Mouse (Mus musculus) midbrain, postnatal 0 days (tissue): ENCODE data around the gene Ndufs3. TPM values are rescaled to one million over a fixed set of nuclear protein-coding genes. Genes with fewer than 3 reads are reported as not detected.
A peak's percentile ranks its signal among the peaks of the same experiment; 100 is the strongest.

Experiments used
- ATAC-seq: fragments of 200-750 bp; cut with Nextera tagmentation; 2 replicates; pipeline ENCODE4 v1.8.0; 2017; ENCODE audit warnings: moderate number of reproducible peaks, mild to moderate bottlenecking, moderate TSS enrichment, moderate library complexity; ENCODE audit not compliant: low FRiP score
- DNase-seq: peaks from one replicate; pipeline ENCODE4 v3.0.0-alpha.2; 2015; ENCODE audit warnings: low spot score
- H3K27ac ChIP-seq: fragments of 300-500 bp; sonication (generic); 2 replicates; pipeline ENCODE4 v1.5.1; 2014; ENCODE audit warnings: low read depth, mild to moderate bottlenecking, low read length, mixed read lengths
- H3K27me3 ChIP-seq: fragments of 300-500 bp; sonication (generic); 2 replicates; pipeline ENCODE4 v1.6.1; 2014; ENCODE audit warnings: low read length, control low read depth, mixed read lengths; ENCODE audit not compliant: insufficient read depth
- H3K36me3 ChIP-seq: fragments of 300-500 bp; sonication (generic); 2 replicates; pipeline ENCODE4 v1.6.1; 2014; ENCODE audit warnings: low read length, control low read depth, mixed read lengths; ENCODE audit not compliant: insufficient read depth
- H3K4me1 ChIP-seq: fragments of 300-500 bp; sonication (generic); 2 replicates; pipeline ENCODE4 v1.6.1; 2014; ENCODE audit warnings: mild to moderate bottlenecking, control low read depth, antibody characterized with exemption, low read length, mixed read lengths; ENCODE audit not compliant: insufficient read depth
- H3K4me2 ChIP-seq: fragments of 300-500 bp; sonication (generic); 2 replicates; pipeline ENCODE4 v1.6.1; 2014; ENCODE audit warnings: low read depth, mild to moderate bottlenecking, low read length, mixed read lengths; ENCODE audit not compliant: poor library complexity, severe bottlenecking
- H3K4me3 ChIP-seq: fragments of 300-500 bp; sonication (generic); 2 replicates; pipeline ENCODE4 v1.5.1; 2014; ENCODE audit warnings: low read depth, mild to moderate bottlenecking, low read length, moderate library complexity
- H3K9ac ChIP-seq: fragments of 300-500 bp; sonication (generic); replicated peaks from 2 replicates; pipeline ENCODE4 v1.6.1; 2014; ENCODE audit warnings: mild to moderate bottlenecking, low read length, moderate library complexity, mixed read lengths; ENCODE audit not compliant: poor library complexity, severe bottlenecking
- H3K9me3 ChIP-seq: fragments of 300-500 bp; sonication (generic); 2 replicates; pipeline ENCODE4 v1.6.1; 2016; ENCODE audit warnings: low read length, control low read depth
- CTCF ChIP-seq: IDR thresholded peaks from 2 replicates; pipeline ENCODE4 v1.5.1; 2016; ENCODE audit warnings: antibody characterized with exemption, mild to moderate bottlenecking
- WGBS: fragments of 180-500 bp; shearing (Covaris S2); extraction: QIAGEN DNeasy Blood & Tissue Kit; methylation state at CpG from one replicate; pipeline ENCODE4 v1.1.7; 2014; 5-methylcytosine and 5-hydroxymethylcytosine counted together
- polyA plus RNA-seq: library from polyadenylated mRNA; unstranded; fragments of >200 nt; fragmentation: Nextera tagmentation; extraction: Ambion mirVana; gene quantifications from 2 replicates; pipeline ENCODE4 v1.2.1, GENCODE M21; 2015
- total RNA-seq: library from RNA; depleted of rRNA; stranded (reverse); fragments of >200 nt; gene quantifications from 2 replicates; pipeline ENCODE4 v1.2.3, GENCODE M21; 2014

Ndufs3 gene
- total and polyA plus RNA-seq, 2 experiments from 2014 or later, result 196 to 251 TPM

DNA sequence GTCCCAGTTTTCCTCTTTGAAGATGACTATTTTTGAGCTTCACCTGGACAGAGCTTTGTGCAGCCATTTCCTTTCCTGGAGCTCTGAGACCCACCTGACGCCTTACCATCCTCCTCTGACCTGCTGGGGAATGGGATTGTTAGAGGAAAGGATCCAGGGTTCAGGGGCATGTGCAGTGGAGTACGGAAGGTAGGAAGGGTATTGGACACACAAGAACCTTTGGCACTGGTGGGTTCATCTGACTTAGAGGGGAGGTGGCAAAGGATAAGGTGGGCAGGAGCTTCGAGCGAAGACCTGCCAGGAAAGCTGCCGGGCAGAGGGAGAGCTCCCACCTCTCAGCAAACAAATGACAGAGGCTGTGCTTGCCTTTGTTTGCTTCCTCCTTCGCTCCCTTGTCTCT, 18.2 kb downstream of the Ndufs3 start:
- DNase-seq, result peak; percentile 30
- Histone ChIP-seq H3K4me1 (peaks cover 11% of the 10 kb centered on the region), H3K4me2 (peak overlapping the region; percentile 79), H3K27ac (peak overlapping the region; percentile 94), H3K9ac (peak overlapping the region; percentile 89), H3K27me3 (no peaks in the 10 kb centered on the region), H3K4me3 (peak overlapping the region; percentile 68), H3K36me3 (peaks cover 2% of the 10 kb centered on the region; the same call in 1 of the 2 replicates), H3K9me3 (no peaks in the 10 kb centered on the region)
- 13% methylated on average over 6 of the region's 6 CpGs for WGBS
- 0 out of 2 replicates have a peak, but pooled peaks have one; percentile 0 for ATAC-seq
- TF ChIP-seq CTCF, result no peak

DNA sequence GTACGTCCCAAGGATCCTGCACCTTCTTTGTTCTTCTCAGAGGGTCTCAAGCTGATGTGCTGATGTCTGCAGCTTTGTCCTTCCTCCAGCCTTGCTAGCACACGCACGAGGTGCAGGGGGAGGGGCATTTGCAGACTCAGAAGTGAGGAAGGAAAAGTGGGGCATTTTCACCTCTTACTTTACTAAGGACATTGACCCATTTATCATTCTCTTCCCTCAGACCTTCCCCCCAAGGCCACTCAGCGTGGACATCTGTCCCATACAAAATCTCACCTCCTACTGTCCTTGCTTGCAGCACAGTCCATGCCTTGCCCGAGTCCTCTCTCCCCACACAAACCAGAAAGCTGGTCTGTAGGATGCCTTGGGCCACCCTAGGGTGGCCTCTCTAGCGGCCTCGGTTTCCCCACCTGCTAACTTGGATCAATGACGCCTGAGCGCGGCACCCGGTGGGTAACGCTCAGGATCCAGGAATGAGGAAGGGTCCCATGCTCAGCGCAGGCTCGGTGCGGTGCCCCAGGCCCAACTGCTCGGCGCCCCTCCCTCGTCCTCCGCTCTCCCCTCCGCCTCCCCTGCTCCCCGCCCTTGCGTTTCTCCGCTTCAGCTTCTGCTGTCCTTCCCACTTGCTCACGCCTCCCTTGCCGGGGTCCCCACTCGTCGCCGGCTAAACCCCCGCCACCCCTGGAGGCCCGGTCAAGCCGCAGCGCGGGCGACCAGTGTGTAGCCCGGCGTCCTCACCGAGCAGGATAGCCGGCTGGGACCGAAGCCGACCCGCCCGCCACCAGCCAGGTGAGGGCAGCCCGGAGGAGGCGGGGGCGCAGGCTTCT, 19.2 kb downstream of the Ndufs3 start, which contains the start of gene C1qtnf4:
TSS of gene C1qtnf4 (plus strand) at position 643 of the 824 bp plus-strand sequence.
- peak; percentile 63 for DNase-seq
- H3K4me2 ChIP-seq, result peak within 1 kb of the TSS; percentile 79
- H3K27me3 ChIP-seq, result no peaks in the 10 kb centered on the region
- H3K4me3 ChIP-seq, result peak within 1 kb of the TSS; percentile 68
- under 1% methylated on average over 45 of the region's 45 CpGs for WGBS
- peak within 1 kb of the TSS; percentile 89 for H3K9ac ChIP-seq
- ATAC-seq, result peak; percentile 77
- TF ChIP-seq CTCF, result no peak
- peak within 1 kb of the TSS; percentile 94 for H3K27ac ChIP-seq
- no peaks in the 10 kb centered on the region for H3K9me3 ChIP-seq
- H3K4me1 ChIP-seq, result peaks cover 11% of the 10 kb centered on the region
- peaks cover 2% of the 10 kb centered on the region; the same call in 1 of the 2 replicates for H3K36me3 ChIP-seq

DNA sequence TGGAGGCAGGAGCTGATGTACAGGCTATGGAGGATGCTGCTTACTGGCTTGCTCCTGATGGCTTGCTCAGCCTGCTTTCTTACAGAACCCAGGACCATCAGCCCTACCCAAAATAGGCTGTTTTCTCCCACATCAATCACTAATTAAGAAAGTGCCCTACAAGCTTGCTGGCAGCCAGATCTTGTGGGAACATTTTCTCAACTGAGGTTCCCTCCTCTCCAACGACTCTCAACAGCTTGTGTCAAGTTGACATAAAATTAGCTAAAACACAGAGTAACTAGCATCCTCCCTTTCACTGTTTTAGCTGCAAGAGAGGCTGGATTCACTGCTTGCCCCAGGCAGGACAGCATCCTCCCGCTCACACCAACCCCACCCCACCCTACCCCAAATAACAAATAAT, 22.8 kb downstream of the Ndufs3 start:
- Histone ChIP-seq H3K4me3 (no peak overlapping the region), H3K27ac (no peak overlapping the region), H3K9me3 (no peaks in the 10 kb centered on the region), H3K36me3 (no peaks in the 10 kb centered on the region), H3K9ac (no peak overlapping the region), H3K27me3 (no peaks in the 10 kb centered on the region), H3K4me2 (no peak overlapping the region), H3K4me1 (peaks cover 9% of the 10 kb centered on the region)
- WGBS, result 80% methylated on average over 2 of the region's 2 CpGs
- TF ChIP-seq CTCF, result no peak
- DNase-seq, result no peak
- no peak for ATAC-seq

DNA sequence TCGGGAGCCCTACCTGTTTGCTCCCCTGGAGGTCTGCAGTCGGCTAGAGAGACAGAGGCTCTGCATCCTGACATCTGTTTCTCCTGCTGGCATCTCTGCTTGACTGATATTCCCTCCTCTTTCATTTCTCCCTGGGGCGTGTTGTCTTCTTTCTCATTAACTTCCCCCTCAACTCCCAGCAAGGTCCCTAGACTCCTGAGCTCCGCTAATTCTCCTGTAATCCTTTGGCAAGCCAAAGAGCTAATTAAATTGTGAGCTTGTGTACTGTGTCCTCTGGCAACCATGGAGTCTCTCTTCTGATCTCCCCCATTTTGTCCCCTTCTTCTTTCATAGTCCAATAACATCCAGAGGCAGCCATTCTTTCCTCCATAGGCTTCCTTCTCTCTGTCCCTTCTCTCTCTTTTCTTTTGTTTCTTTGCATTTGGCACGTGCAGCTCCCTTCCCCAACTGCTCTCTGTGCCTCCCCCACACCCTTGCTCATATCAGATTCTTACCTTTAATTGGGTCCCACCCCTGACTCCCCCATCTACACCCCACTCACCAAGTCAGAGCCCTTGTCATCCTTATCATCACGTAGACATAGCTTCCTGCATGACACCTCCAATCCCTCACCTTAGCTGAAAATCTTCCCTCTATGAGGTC, 24.4 kb downstream of the Ndufs3 start:
- no peak for ATAC-seq
- Histone ChIP-seq H3K27me3 (no peaks in the 10 kb centered on the region), H3K36me3 (no peaks in the 10 kb centered on the region), H3K4me1 (peaks cover 9% of the 10 kb centered on the region), H3K9me3 (no peaks in the 10 kb centered on the region), H3K9ac (peak overlapping the region; percentile 24; the same call in 1 of the 2 replicates), H3K4me3 (no peak overlapping the region), H3K4me2 (no peak overlapping the region), H3K27ac (peak overlapping the region; percentile 38; the same call in 1 of the 2 replicates)
- TF ChIP-seq CTCF, result no peak
- 13% methylated on average over 6 of the region's 6 CpGs for WGBS
- DNase-seq, result peak; percentile 58

DNA sequence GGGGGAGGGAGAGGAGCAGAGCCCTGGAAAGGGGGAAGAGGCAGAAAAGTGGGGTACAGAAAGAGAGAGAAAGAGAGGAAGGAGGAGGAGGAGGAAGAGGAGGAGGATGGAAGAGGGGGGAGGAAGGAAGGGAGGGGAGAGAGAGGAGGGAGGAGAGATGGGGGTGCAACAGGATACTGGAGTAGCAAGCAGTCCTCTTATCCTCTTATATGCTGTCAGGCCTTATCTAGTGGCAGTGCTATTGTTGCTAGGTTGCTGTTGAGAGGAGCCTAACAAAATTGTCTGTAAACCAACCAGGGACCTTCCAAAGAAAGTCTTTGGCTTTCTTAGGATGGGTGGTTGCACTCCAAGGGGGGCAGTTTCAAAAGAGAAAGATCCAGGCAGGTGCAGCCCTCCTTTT, 25.2 kb downstream of the Ndufs3 start:
- DNase-seq, result no peak
- ATAC-seq, result no peak

More for the DNA sequence above, 25.2 kb downstream of the Ndufs3 start:
- Histone ChIP-seq H3K4me1 (peaks cover 4% of the 10 kb centered on the region), H3K36me3 (no peaks in the 10 kb centered on the region), H3K4me2 (no peak overlapping the region), H3K9me3 (no peaks in the 10 kb centered on the region), H3K4me3 (no peak overlapping the region), H3K27me3 (no peaks in the 10 kb centered on the region), H3K9ac (no peak overlapping the region), H3K27ac (no peak overlapping the region)
- TF ChIP-seq CTCF, result no peak
